Mouse (Mus musculus): ENCODE results near the gene Zswim8.

- TF ChIP-seq CTCF (IDR thresholded peaks at IDR 0.05; ENCODE audit: control insufficient read depth, insufficient read depth, low read length) (no peak), POLR2A (IDR thresholded peaks at IDR 0.05; ENCODE audit: borderline replicate concordance, control insufficient read depth, low read depth, low read length) (no peak)
Observed at GRCm38 (mm10) chr14:20725660-20726339, 18.4 kb downstream of the Zswim8 start.
